Mouse (Mus musculus) myocyte (in vitro differentiated cells): ENCODE data around the gene Vps13d.

Experiments
- CEBPB ChIP-seq: IDR thresholded peaks from 2 replicates; pipeline ENCODE4 v1.6.1; 2011; ENCODE audit warnings: mild to moderate bottlenecking, moderate library complexity; ENCODE audit not compliant: poor library complexity, insufficient read depth, severe bottlenecking
- E2F4 ChIP-seq: IDR thresholded peaks from one replicate; pipeline ENCODE4 v1.6.1; 2011; ENCODE audit warnings: mild to moderate bottlenecking, control low read depth, moderate library complexity; ENCODE audit not compliant: insufficient read depth
- MAX ChIP-seq: IDR thresholded peaks from one replicate; pipeline ENCODE4 v1.6.1; 2011; ENCODE audit warnings: low read depth, mild to moderate bottlenecking, control low read depth
- MYOD1 ChIP-seq, 3 experiments: IDR thresholded peaks; one replicate each; pipeline ENCODE4 v1.6.1; 2011; ENCODE audit warnings: control low read depth in 2 of 3, low read depth in 2 of 3, mild to moderate bottlenecking in 2 of 3, moderate library complexity in 1 of 3; ENCODE audit not compliant: insufficient read length in 2 of 3, control insufficient read depth in 1 of 3
- MYOG ChIP-seq, 3 experiments: IDR thresholded peaks; one replicate each; pipeline ENCODE4 v1.6.1; 2011; ENCODE audit warnings: control low read depth in 2 of 3, low read depth in 2 of 3, mild to moderate bottlenecking in 2 of 3; ENCODE audit not compliant: insufficient read length in 2 of 3, control insufficient read depth in 1 of 3, insufficient read depth in 1 of 3
- POLR2A ChIP-seq: IDR thresholded peaks from one replicate; pipeline ENCODE4 v1.6.1; 2011; ENCODE audit warnings: low read depth, mild to moderate bottlenecking, control low read depth, moderate library complexity; ENCODE audit not compliant: insufficient read length
- POLR2AphosphoS2 ChIP-seq: IDR thresholded peaks from one replicate; pipeline ENCODE4 v1.6.1; 2011; ENCODE audit warnings: low read depth, control low read depth; ENCODE audit not compliant: insufficient read length
- REST ChIP-seq: IDR thresholded peaks from one replicate; pipeline ENCODE4 v1.6.1; 2011; ENCODE audit warnings: mild to moderate bottlenecking, control low read depth, moderate library complexity; ENCODE audit not compliant: insufficient read depth, insufficient read length
- SRF ChIP-seq: IDR thresholded peaks from one replicate; pipeline ENCODE4 v1.6.1; 2011; ENCODE audit warnings: low read depth; ENCODE audit not compliant: control insufficient read depth, insufficient read length
- TCF12 ChIP-seq: IDR thresholded peaks from one replicate; pipeline ENCODE4 v1.6.1; 2011; ENCODE audit warnings: mild to moderate bottlenecking, control low read depth; ENCODE audit not compliant: poor library complexity, insufficient read depth, severe bottlenecking
- TCF3 ChIP-seq: IDR thresholded peaks from one replicate; pipeline ENCODE4 v1.6.1; 2011; ENCODE audit warnings: low read depth, control low read depth; ENCODE audit not compliant: insufficient read length
- USF1 ChIP-seq: IDR thresholded peaks from one replicate; pipeline ENCODE4 v1.6.1; 2011; ENCODE audit warnings: low read depth, mild to moderate bottlenecking, control low read depth, moderate library complexity

- TF ChIP-seq POLR2A (no peak), E2F4 (no peak), CEBPB (no peak), MAX (no peak), MYOG (IDR thresholded peaks at IDR 0.05; ENCODE audit: control insufficient read depth in 1 of 3, insufficient read depth in 1 of 3, insufficient read length in 2 of 3, low read depth in 2 of 3) (no peak), USF1 (no peak), MYOD1 (IDR thresholded peaks at IDR 0.05; ENCODE audit: control insufficient read depth in 1 of 3, insufficient read length in 2 of 3, low read depth in 2 of 3) (no peak), REST (no peak), POLR2AphosphoS2 (no peak), SRF (no peak), TCF12 (no peak), TCF3 (no peak)
Measured at GRCm38 (mm10) chr4:145023911-145024310, 170.9 kb downstream of the Vps13d start.
